Mouse (Mus musculus): ENCODE measurements around the gene Nek7. TPM values are rescaled to one million over a fixed set of nuclear protein-coding genes. Genes with fewer than 3 reads are reported as not detected.
A peak's percentile ranks its signal among the peaks of the same experiment; 100 is the strongest.

Nek7 gene
- polyA plus RNA-seq, 1 experiment from 2014 or later, result 8.0 TPM

DNA sequence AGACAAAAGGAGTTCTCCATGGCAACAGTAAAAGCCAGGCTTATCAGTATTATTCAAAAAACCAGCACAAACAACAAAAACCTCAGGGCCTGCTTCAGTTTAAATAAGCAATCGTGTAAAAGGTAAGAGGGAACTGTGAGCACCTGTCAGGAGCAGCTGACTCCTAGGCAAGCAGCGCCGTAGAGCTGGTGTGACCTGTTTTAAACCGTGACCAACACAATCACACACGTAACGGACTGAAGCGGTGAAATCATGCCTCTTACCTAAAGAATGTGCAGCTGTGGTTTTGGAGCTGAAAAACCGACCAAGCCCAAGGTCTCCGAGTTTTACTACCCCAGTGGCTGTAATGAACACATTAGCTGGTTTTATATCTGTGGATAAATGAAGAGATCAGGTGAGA is 104.6 kb downstream of the Nek7 start:
- Histone ChIP-seq H3K4me1 (ENCODE audit: control insufficient read depth, insufficient read depth, low read length) (no peaks in the 10 kb centered on the region), H3K27me3 (ENCODE audit: control insufficient read depth, insufficient read depth, low read length) (no peaks in the 10 kb centered on the region), H3K4me3 (ENCODE audit: low read depth, low read length) (no peak overlapping the region), H3K27ac (ENCODE audit: low read depth, low read length) (no peak overlapping the region), H3K9me3 (ENCODE audit: control insufficient read depth, low read length) (no peaks in the 10 kb centered on the region), H3K36me3 (ENCODE audit: control insufficient read depth, insufficient read depth, low read length) (no peaks in the 10 kb centered on the region), H3K9ac (replicated peaks; ENCODE audit: low read depth, low read length) (no peak overlapping the region), H3K4me2 (ENCODE audit: low read depth, low read length) (no peak overlapping the region)
- WGBS, result 47% methylated on average over 9 of the region's 9 CpGs
- ATAC-seq (ENCODE audit: low read depth), result no peak

DNA sequence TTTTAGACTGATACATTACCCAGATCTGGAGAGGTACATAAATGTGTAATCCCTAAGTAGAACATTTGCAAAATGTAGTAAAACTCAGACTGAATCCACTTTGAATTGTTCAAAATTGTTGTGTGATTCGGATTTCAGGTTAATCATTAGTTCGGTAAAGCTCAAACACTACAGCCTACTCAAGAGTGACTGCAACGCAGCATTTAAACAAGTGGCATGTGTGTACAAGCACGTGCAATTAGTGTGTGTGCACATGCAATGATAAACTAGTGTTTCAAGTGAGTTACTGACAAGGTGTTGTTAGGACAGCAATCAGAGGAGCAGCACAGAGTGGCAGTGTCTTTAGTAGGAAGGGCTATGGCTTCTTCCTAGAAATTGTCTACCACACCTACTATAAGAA is 106.0 kb downstream of the Nek7 start:
- no peaks in the 10 kb centered on the region for H3K4me1 ChIP-seq (ENCODE audit: control insufficient read depth, insufficient read depth, low read length)
- no peak for ATAC-seq (ENCODE audit: low read depth)
- no peaks in the 10 kb centered on the region for H3K9me3 ChIP-seq (ENCODE audit: control insufficient read depth, low read length)
- no peak overlapping the region for H3K4me3 ChIP-seq (ENCODE audit: low read depth, low read length)
- H3K27ac ChIP-seq (ENCODE audit: low read depth, low read length), result no peak overlapping the region
- H3K36me3 ChIP-seq (ENCODE audit: control insufficient read depth, insufficient read depth, low read length), result no peaks in the 10 kb centered on the region
- no peak overlapping the region for H3K9ac ChIP-seq (replicated peaks; ENCODE audit: low read depth, low read length)
- no peaks in the 10 kb centered on the region for H3K27me3 ChIP-seq (ENCODE audit: control insufficient read depth, insufficient read depth, low read length)
- WGBS, result 69% methylated on average over 4 of the region's 4 CpGs
- H3K4me2 ChIP-seq (ENCODE audit: low read depth, low read length), result no peak overlapping the region

DNA sequence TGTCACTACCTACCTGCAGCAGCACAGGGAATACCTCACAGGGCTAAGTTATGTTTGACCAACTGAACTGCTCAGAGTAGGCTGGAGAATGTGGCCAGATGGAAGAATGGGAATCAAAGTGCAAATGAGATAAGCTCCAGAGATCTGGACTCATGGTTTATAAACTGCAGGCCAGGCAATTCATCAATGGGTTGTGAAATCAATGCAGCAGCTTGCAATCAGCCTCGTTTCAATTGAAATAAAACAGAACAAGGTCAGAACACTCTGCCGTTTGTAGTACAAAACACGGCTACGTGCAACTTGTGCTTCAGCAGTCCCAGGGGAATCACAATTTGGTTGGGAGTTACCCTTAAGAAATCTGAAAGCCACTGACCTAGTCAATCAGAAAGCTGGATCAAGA is 109.4 kb downstream of the Nek7 start:
- no peak overlapping the region for H3K9ac ChIP-seq (replicated peaks; ENCODE audit: low read depth, low read length)
- no peak overlapping the region for H3K27ac ChIP-seq (ENCODE audit: low read depth, low read length)
- no peaks in the 10 kb centered on the region for H3K4me1 ChIP-seq (ENCODE audit: control insufficient read depth, insufficient read depth, low read length)
- H3K4me3 ChIP-seq (ENCODE audit: low read depth, low read length), result no peak overlapping the region
- H3K36me3 ChIP-seq (ENCODE audit: control insufficient read depth, insufficient read depth, low read length), result no peaks in the 10 kb centered on the region
- H3K4me2 ChIP-seq (ENCODE audit: low read depth, low read length), result no peak overlapping the region
- H3K9me3 ChIP-seq (ENCODE audit: control insufficient read depth, low read length), result no peaks in the 10 kb centered on the region
- 43% methylated on average over 4 of the region's 4 CpGs for WGBS
- ATAC-seq (ENCODE audit: low read depth), result no peak
- H3K27me3 ChIP-seq (ENCODE audit: control insufficient read depth, insufficient read depth, low read length), result no peaks in the 10 kb centered on the region

- H3K9me3 ChIP-seq (ENCODE audit: control insufficient read depth, low read length), result no peaks in the 10 kb centered on the region
Measured at GRCm38 (mm10) chr1:138507446-138508043, 112.4 kb downstream of the Nek7 start.

GRCm38 (mm10) chr1:138507014-138507413 is 112.9 kb downstream of the Nek7 start:
- Histone ChIP-seq H3K27ac (ENCODE audit: low read depth, low read length) (no peak overlapping the region), H3K4me2 (ENCODE audit: low read depth, low read length) (no peak overlapping the region), H3K4me1 (ENCODE audit: control insufficient read depth, insufficient read depth, low read length) (peaks cover 3% of the 10 kb centered on the region; the same call in 1 of the 2 replicates), H3K27me3 (ENCODE audit: control insufficient read depth, insufficient read depth, low read length) (no peaks in the 10 kb centered on the region), H3K36me3 (ENCODE audit: control insufficient read depth, insufficient read depth, low read length) (no peaks in the 10 kb centered on the region), H3K9me3 (ENCODE audit: control insufficient read depth, low read length) (no peaks in the 10 kb centered on the region), H3K4me3 (ENCODE audit: low read depth, low read length) (no peak overlapping the region), H3K9ac (replicated peaks; ENCODE audit: low read depth, low read length) (no peak overlapping the region)
- 19% methylated on average over 4 of the region's 4 CpGs for WGBS
- ATAC-seq (ENCODE audit: low read depth), result peak; percentile 50; the same call in 1 of the 2 replicates

More at GRCm38 (mm10) chr1:138507446-138508043, 112.4 kb downstream of the Nek7 start:
- Histone ChIP-seq H3K4me2 (ENCODE audit: low read depth, low read length) (no peak overlapping the region), H3K4me3 (ENCODE audit: low read depth, low read length) (no peak overlapping the region), H3K36me3 (ENCODE audit: control insufficient read depth, insufficient read depth, low read length) (no peaks in the 10 kb centered on the region), H3K9ac (replicated peaks; ENCODE audit: low read depth, low read length) (no peak overlapping the region), H3K4me1 (ENCODE audit: control insufficient read depth, insufficient read depth, low read length) (peaks cover 3% of the 10 kb centered on the region; the same call in 1 of the 2 replicates), H3K27ac (ENCODE audit: low read depth, low read length) (no peak overlapping the region), H3K27me3 (ENCODE audit: control insufficient read depth, insufficient read depth, low read length) (no peaks in the 10 kb centered on the region)
- no peak for ATAC-seq (ENCODE audit: low read depth)
- 65% methylated on average over 13 of the region's 13 CpGs for WGBS

DNA sequence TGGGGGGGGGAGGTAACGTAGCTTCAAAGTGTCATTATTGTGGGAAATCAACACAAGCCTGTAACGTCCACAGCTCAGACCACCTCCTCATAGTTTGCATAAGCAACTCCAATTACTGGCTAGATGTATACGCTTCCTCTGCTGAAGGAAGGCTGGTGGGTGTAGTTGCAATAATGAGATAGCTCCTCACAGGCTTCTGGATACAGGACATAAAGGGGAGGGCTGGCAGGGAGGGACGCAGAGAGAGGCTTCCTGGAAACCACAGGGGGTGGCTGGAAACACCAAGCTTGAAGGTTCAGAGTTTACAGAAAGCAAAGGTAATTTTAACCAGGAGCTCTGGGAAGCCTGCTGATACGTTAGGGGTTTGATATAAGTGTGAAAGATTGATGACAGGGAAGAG is 115.7 kb downstream of the Nek7 start:
- ATAC-seq (ENCODE audit: low read depth), result no peak
- peaks cover 3% of the 10 kb centered on the region; the same call in 1 of the 2 replicates for H3K4me1 ChIP-seq (ENCODE audit: control insufficient read depth, insufficient read depth, low read length)
- 40% methylated on average over 5 of the region's 5 CpGs for WGBS
- H3K4me3 ChIP-seq (ENCODE audit: low read depth, low read length), result no peak overlapping the region
- H3K36me3 ChIP-seq (ENCODE audit: control insufficient read depth, insufficient read depth, low read length), result no peaks in the 10 kb centered on the region
- H3K27ac ChIP-seq (ENCODE audit: low read depth, low read length), result no peak overlapping the region
- no peak overlapping the region for H3K4me2 ChIP-seq (ENCODE audit: low read depth, low read length)
- no peaks in the 10 kb centered on the region for H3K27me3 ChIP-seq (ENCODE audit: control insufficient read depth, insufficient read depth, low read length)
- H3K9ac ChIP-seq (replicated peaks; ENCODE audit: low read depth, low read length), result no peak overlapping the region
- no peaks in the 10 kb centered on the region for H3K9me3 ChIP-seq (ENCODE audit: control insufficient read depth, low read length)

DNA sequence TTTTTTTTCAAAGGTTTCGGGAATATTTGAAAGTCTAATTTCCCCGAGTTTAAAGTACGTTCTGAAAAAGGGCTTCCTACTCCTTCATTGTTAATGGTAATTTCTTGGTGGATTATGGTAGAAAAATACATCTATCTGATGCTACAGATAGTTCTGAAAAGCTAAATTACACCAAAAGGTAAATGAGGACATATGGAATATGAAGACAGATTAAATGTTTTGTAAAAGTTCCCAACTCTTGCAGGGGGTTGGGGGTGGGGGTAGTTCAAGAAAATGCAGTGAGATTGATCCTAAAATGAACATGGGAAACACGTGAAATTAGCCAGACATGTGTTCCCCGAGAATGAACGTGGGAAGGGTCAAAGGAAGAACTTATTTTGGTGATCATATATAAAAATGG is 119.2 kb downstream of the Nek7 start:
- H3K4me3 ChIP-seq (ENCODE audit: low read depth, low read length), result no peak overlapping the region
- H3K9me3 ChIP-seq (ENCODE audit: control insufficient read depth, low read length), result no peaks in the 10 kb centered on the region
- ATAC-seq (ENCODE audit: low read depth), result no peak
- no peak overlapping the region for H3K4me2 ChIP-seq (ENCODE audit: low read depth, low read length)
- H3K9ac ChIP-seq (replicated peaks; ENCODE audit: low read depth, low read length), result no peak overlapping the region
- WGBS, result 36% methylated on average over 6 of the region's 6 CpGs
- no peak overlapping the region for H3K27ac ChIP-seq (ENCODE audit: low read depth, low read length)
- no peaks in the 10 kb centered on the region for H3K27me3 ChIP-seq (ENCODE audit: control insufficient read depth, insufficient read depth, low read length)
- no peaks in the 10 kb centered on the region for H3K36me3 ChIP-seq (ENCODE audit: control insufficient read depth, insufficient read depth, low read length)
- peaks cover 11% of the 10 kb centered on the region for H3K4me1 ChIP-seq (ENCODE audit: control insufficient read depth, insufficient read depth, low read length)

GRCm38 (mm10) chr1:138500155-138500554 is 119.8 kb downstream of the Nek7 start:
- no peak overlapping the region; the same call in 1 of the 2 replicates for H3K9ac ChIP-seq (replicated peaks; ENCODE audit: low read depth, low read length)
- peak; percentile 64; the same call in 1 of the 2 replicates for ATAC-seq (ENCODE audit: low read depth)
- H3K36me3 ChIP-seq (ENCODE audit: control insufficient read depth, insufficient read depth, low read length), result no peaks in the 10 kb centered on the region
- peak overlapping the region; percentile 32 for H3K4me2 ChIP-seq (ENCODE audit: low read depth, low read length)
- H3K9me3 ChIP-seq (ENCODE audit: control insufficient read depth, low read length), result no peaks in the 10 kb centered on the region
- 7% methylated on average over 10 of the region's 10 CpGs for WGBS
- peak overlapping the region; percentile 4; the same call in 1 of the 2 replicates for H3K4me3 ChIP-seq (ENCODE audit: low read depth, low read length)
- H3K27me3 ChIP-seq (ENCODE audit: control insufficient read depth, insufficient read depth, low read length), result no peaks in the 10 kb centered on the region
- no peak overlapping the region; the same call in 1 of the 2 replicates for H3K27ac ChIP-seq (ENCODE audit: low read depth, low read length)
- peaks cover 11% of the 10 kb centered on the region for H3K4me1 ChIP-seq (ENCODE audit: control insufficient read depth, insufficient read depth, low read length)

- Histone ChIP-seq H3K9ac (replicated peaks; ENCODE audit: low read depth, low read length) (0 out of 2 replicates have a peak overlapping the region, but pooled peaks have one; percentile 17), H3K9me3 (ENCODE audit: control insufficient read depth, low read length) (no peaks in the 10 kb centered on the region), H3K27ac (ENCODE audit: low read depth, low read length) (peak overlapping the region; percentile 40), H3K4me3 (ENCODE audit: low read depth, low read length) (no peak overlapping the region), H3K4me2 (ENCODE audit: low read depth, low read length) (peak overlapping the region; percentile 35), H3K27me3 (ENCODE audit: control insufficient read depth, insufficient read depth, low read length) (no peaks in the 10 kb centered on the region), H3K4me1 (ENCODE audit: control insufficient read depth, insufficient read depth, low read length) (peaks cover 8% of the 10 kb centered on the region), H3K36me3 (ENCODE audit: control insufficient read depth, insufficient read depth, low read length) (no peaks in the 10 kb centered on the region)
- peak; percentile 75; the same call in 1 of the 2 replicates for ATAC-seq (ENCODE audit: low read depth)
- 16% methylated on average over 9 of the region's 9 CpGs for WGBS
Measured at GRCm38 (mm10) chr1:138499461-138499860, 120.5 kb downstream of the Nek7 start.
